Mouse (Mus musculus) cerebellum, postnatal 14 days (tissue): ENCODE results near the gene Diaph3.
"Not testable (repeated sequence)": the region's sequence is repeated elsewhere in the genome, so short reads cannot be mapped to it uniquely, and the experiment has no call there.

Source experiments
- DNase-seq, 2 experiments: peaks; one replicate each; pipeline ENCODE4 v3.0.0; 2021; ENCODE audit warnings: mixed read lengths in 2 of 2

Gene Diaph3

GRCm38 (mm10) chr14:87140963-87141486 is at the start of gene Diaph3:
Diaph3 (minus strand) TSS chr14:87141235.
- peak; percentile 99 for DNase-seq

GRCm38 (mm10) chr14:87190685-87191084 is 49.6 kb upstream of the Diaph3 start:
- DNase-seq = no peak

- DNase-seq = no peak
Measured at GRCm38 (mm10) chr14:87171577-87171976, 30.5 kb upstream of the Diaph3 start.

DNA sequence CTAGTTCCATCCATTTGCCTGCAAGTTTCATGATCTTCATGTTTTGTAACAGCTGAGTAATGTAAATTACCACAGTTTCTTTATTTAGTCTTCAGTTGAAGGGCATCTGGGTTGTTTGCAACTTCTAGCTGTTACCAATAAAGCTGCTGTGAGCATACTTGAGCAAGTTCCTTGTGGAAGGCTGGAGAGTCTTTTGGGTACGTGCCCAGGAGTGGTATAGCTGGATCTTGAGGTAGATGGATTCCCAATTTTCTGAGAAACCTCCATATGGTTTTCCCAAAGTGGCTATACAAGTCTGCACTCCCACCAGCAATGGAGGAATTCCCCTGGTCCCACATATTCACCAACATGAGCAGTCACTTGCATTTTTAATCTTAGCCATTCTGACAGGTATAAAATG is 28.1 kb upstream of the Diaph3 start:
- no peak for DNase-seq

DNA sequence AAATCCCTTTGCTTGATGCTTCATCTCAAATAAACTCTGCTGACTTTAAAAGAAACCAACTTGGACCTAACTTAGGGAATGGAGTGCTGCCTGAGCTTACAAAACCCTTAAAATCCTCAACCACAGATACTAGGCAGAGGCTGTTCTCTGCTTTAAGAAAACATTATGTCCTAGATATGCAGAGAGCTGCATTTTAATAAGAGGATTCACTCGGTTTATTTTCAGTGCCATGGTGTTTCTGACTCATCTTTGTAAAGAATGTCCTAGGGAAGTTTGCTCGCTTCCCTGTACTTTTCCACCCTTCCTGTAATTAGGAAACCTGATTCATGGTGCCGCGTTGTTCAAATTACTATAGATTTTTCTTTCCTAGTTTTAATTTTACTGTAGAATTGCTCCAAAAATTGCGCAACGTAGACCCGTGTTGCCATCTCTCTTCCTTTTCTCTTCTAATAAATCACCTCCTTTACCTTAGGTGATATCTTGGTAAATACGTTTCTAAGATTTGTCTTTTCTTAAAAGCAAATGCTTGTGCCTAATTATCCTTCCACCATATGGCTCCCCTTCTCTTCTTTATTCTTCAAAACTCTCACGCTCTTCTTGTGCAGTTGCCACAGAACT is 14.7 kb upstream of the Diaph3 start:
- DNase-seq = no peak

GRCm38 (mm10) chr14:87149684-87150083 is 8.6 kb upstream of the Diaph3 start:
- DNase-seq = no peak

GRCm38 (mm10) chr14:87146704-87147103 is 5.7 kb upstream of the Diaph3 start:
- DNase-seq = no peak

GRCm38 (mm10) chr14:87145351-87145750 is 4.3 kb upstream of the Diaph3 start:
- no peak for DNase-seq

DNA sequence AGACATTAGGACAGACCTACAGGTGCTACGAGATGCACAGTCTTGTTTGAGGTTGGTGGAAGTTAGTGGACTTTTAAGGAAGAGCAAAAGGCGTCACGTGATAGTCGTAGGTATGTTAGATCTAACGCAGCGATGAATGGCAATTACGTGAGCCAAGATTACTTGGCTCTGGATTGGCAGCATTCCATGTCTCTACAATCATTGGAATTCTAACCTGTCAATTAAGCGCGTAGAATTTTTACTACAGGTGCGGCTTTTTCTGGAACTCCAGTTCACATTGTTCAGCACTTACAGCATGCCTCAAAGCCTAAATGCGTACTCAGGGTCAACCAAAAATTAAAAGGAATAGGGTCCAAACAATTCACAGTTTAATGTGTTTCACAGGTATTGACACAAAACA is 742 bp upstream of the Diaph3 start:
- DNase-seq = peak in 1 of 2 experiments; percentile 12

DNA sequence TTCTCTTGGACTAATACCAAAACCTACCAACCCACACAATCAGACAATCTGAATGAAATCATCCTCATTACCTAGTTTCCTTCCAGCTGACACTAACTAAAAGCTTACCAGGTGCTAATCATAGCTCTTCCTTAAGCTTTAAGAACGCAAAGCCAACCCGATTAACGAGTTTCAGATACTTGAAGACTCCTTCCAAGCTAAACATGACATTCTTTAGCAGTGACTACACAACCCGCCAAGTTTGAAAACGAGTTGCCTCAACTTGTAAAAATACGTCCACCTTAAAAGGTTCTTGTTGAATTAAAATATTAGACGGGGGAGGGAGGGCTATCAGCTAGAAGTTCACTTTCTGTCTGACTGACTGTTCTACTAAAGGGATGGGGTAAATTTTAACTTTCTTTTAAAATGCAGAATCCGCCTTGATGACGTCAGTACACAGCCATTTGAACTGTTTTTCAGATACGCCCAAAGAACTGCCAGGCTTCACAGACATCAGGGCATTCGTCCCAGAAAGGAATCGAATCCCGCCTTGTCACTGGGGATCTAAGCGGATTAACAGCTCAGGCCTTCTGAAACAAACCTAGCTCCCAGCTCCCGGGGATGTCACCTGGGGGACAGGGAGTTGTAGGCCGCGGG is 590 bp downstream of the Diaph3 start:
- DNase-seq = no peak

DNA sequence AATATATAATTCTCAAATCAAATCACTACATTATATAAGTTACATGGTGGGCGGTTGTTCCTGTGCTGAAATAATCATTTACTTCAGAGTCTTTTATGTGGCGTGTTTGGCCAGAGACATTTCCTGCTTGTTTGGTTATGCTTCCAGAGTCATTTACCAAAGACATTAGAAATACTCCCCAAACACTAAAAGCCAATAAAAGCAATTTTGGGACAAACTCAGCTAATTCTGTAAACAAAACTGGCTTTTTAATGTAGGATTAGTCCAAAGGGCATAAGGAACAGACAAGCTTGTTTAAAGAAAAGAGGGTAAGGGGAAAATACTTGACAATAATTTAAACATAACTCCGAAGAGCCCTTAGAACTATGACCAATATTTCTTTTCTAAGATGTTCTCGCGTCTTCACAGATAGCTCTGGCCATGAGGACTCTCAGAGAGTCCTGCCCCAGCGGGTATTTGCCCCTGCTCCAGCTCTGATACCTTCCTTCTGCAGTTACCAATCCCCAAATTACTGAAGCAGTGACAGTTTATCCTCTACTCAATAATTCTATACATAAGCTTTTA is 14.9 kb downstream of the Diaph3 start:
- no peak for DNase-seq

DNA sequence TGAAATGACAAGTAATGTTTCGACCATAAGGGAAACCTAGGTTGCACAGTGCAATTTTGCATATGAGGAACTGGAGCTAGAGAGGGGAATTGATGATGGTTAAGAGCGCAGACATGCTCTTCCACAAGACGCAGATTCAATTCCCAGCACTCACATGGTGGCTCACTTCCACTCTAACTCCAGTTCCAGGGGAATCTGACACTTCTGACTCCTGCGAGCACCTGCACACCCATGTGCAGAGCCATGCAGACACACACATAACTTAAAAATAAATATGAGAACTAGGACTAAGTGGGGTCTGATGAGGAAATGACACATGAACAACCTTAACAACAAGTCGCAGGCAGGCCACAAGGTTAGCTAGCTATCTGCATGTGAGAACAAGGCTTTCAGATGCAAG is 15.5 kb downstream of the Diaph3 start:
- no peak for DNase-seq

- no peak for DNase-seq
Measured at GRCm38 (mm10) chr14:87123091-87123490, 17.9 kb downstream of the Diaph3 start.

GRCm38 (mm10) chr14:87121868-87122267 is 19.2 kb downstream of the Diaph3 start:
- DNase-seq = no peak

- DNase-seq = no peak
Measured at GRCm38 (mm10) chr14:87110634-87111033, 30.4 kb downstream of the Diaph3 start.

DNA sequence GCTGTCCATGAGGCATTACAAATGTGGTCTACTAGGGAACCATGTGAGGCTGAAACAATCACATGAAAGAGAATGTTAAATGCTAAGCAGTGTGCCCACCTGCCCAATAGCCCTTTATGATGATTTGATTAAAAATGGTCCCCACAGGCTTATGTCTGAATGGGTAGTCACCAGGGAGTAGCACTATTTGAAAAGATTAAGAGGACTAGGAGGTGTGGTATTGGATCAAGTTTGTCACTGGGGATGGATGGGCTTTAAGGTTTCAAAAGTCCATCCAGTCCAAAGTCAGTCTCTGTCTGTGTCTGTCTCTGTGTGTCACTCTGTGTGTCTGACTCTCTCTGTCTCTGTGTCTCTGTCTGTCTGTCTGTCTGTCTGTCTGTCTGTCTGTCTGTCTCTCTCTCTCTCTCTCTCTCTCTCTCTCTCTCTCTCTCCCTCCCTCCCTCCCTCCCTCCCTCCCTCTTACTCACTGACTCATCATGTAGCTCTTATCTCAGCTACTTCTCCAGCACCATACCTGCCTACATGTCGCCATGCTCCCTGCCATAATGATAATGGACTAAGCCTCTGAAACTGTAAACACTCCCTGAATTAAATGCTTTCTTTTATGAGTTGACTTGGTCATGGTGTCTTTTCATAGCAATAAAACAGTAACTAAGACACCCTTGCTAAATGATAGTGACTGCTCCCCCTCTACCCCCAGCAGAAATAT is 41.5 kb downstream of the Diaph3 start:
- no peak for DNase-seq

DNA sequence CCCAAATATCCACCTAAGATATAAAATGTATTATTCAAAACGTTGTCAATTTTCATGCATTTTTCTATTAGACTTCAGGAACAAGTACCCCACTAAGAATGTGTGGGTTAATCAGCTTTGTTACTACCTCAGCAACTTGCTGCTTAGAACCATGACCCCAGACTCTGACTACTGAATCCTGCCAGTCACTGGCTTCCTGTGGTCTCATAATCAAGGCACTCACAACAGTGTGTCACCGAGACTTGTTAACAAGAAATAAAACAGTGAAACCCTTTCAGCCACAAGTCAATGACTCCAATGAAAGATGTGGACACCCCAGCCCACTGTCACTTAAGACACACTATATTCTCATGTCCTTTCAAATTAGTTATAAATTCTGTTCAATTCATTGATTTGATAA is 42.9 kb downstream of the Diaph3 start:
- no peak for DNase-seq

DNA sequence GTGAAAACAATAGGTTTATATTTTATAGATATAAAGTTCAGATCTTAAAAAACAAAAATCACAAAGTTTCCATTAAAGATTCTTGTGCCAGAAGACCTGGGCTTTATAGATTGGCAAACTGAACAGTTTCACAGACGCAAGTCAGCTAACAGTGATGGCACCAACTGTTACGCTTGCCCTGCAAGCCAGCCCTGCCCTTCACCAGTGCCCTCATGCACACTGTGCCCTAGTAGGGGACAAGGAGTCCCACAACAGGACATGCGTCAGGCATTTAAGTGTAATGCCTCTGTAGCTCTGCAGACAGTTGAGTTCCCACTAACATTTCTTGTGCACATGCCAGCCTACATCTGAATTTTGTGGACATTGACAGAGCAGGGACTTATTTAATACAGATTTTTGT is 49.5 kb downstream of the Diaph3 start:
- DNase-seq = no peak

DNA sequence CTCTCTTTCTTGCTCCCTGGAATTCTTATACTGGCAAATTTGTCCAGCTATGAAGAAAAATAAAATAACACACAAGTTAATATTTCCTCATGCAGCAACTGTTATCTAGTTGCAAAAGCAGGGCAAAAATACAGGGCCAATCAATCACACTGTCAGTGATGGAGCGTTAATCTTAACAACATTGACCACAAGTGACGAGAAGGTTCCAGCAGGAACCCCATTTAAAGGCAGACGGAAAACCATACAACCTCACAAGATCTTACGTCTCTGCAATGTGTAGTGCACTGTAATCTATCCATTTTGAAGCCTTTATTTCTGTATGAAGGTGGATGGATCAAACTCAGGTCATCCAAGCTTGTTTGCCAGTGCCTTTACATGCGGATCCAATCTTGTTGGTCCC is 49.9 kb downstream of the Diaph3 start:
- no peak for DNase-seq

GRCm38 (mm10) chr14:87088928-87089327 is 52.1 kb downstream of the Diaph3 start:
- no peak for DNase-seq

DNA sequence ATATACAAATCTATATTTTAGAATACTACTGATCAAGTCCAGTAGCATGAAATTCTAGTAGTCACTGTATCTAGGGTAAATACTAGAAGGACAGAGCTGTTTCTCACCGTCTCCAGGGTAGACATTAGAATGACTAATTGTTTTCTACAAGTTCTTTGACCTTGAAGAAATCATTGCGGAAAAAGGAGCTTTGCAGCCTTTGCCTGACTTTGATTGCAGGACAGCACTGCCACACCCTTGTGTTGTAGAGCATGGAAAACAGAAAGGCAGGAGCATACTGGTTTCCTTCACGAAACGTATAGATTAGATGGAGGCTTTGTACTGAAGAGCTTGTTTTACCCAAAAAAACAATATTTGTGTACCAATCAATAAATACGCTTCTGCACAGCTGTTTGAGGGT is 52.6 kb downstream of the Diaph3 start:
- no peak for DNase-seq

- no peak for DNase-seq
Measured at GRCm38 (mm10) chr14:87087996-87088395, 53.0 kb downstream of the Diaph3 start.

DNA sequence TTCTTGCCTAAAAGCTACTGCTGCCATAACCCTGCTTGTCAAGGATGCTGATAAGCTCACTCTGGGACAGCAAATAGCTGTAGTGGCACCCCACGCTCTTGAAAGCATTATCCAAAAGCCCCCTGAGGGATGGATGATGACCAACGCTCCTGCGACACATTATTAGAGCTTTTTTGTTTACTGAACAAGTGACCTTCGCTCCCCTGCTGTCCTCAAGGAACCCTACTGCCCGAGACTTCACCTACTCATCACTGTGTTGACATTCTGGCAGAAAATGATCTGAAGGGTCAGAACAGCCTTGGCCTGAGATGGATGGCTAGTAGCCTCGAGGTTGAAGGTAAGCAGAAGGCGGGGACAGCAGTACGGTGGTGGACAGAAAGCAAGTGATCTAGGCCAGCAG is 56.1 kb downstream of the Diaph3 start:
- not testable (repeated sequence) for DNase-seq

GRCm38 (mm10) chr14:87083911-87084310 is 57.1 kb downstream of the Diaph3 start:
- peak; percentile 67 to 78 for DNase-seq
